Mouse (Mus musculus) urinary bladder, adult 2 months (tissue): Measurements from ENCODE around the gene Gm11361. TPM values are rescaled to one million over a fixed set of nuclear protein-coding genes. Genes with fewer than 3 reads are reported as not detected.

Experiments
- DNase-seq: peaks from one replicate; pipeline ENCODE4 v3.0.0; 2022; ENCODE audit warnings: low spot score
- polyA plus RNA-seq: library from polyadenylated mRNA; depleted of rRNA; stranded (reverse); fragments of >200 nt; gene quantifications from 2 replicates; pipeline ENCODE4 v1.2.3, GENCODE M21; 2012; rRNA removed

Gm11361 gene
- polyA plus RNA-seq: 7.8 and 13.6 TPM in 2 replicates

- DNase-seq: no peak
Measured at GRCm38 (mm10) chr13:28257228-28257627, at the start of gene Gm11361. Gm11361 (plus strand) TSS chr13:28257528.

GRCm38 (mm10) chr13:28264399-28264798 lies 7.1 kb downstream of the Gm11361 start:
- DNase-seq: no peak

- DNase-seq: no peak
Measured at GRCm38 (mm10) chr13:28287368-28287767, 30.0 kb downstream of the Gm11361 start.

GRCm38 (mm10) chr13:28294272-28294671 lies 36.9 kb downstream of the Gm11361 start:
- no peak for DNase-seq

- no peak for DNase-seq
Measured at GRCm38 (mm10) chr13:28294757-28295361, 37.5 kb downstream of the Gm11361 start.

- no peak for DNase-seq
Measured at GRCm38 (mm10) chr13:28295492-28295891, 38.2 kb downstream of the Gm11361 start.

GRCm38 (mm10) chr13:28297098-28297497 lies 39.8 kb downstream of the Gm11361 start:
- DNase-seq: no peak

- no peak for DNase-seq
Measured at GRCm38 (mm10) chr13:28297577-28297976, 40.2 kb downstream of the Gm11361 start.

Other genes with a start within 250 kb of the Gm11361 start
- not detected in 2 replicates for gene Prl4a1, start 241.3 kb upstream of the Gm11361 start, polyA plus RNA-seq
- not detected in 2 replicates for gene Prl5a1, start 115.0 kb upstream of the Gm11361 start, polyA plus RNA-seq